Mouse (Mus musculus) cerebellum, postnatal 10 days (tissue): Measurements from ENCODE around the gene Qdpr.

Source experiments
- DNase-seq, 2 experiments: peaks; one replicate each; pipeline ENCODE4 v3.0.0; 2021; ENCODE audit warnings: mixed read lengths in 2 of 2

Qdpr gene

GRCm38 (mm10) chr5:45449831-45450716 lies at the start of gene Qdpr:
Gene Qdpr, minus strand, starts transcription at chr5:45450236.
- peak; percentile 98 to 99 for DNase-seq

DNA sequence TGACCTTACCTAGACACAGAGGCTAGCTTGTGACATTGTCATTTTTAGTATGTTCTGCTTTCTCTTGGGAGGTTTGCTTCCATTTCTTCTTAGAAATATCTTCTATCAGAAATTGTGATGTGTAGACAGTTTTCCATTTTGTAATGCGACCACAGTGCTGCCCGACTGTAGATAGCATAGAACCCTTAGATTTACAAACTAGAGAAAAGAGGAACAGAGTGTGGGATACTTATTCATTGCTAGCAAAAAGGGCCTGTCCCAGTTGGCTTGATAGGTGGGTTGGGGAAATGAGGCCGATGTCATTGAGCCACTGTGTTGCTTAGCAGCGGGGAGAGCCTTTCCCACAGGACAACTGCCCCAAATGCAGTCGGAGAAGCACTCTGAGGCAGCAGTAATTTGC lies 47.5 kb upstream of the Qdpr start:
- no peak for DNase-seq

GRCm38 (mm10) chr5:45496930-45497550 lies 47.0 kb upstream of the Qdpr start:
- peak; percentile 16 to 17 for DNase-seq

- no peak for DNase-seq
These were observed 46.4 kb upstream of the Qdpr start for GRCm38 (mm10) chr5:45496479-45496878.

- no peak for DNase-seq
These were observed 46.0 kb upstream of the Qdpr start for GRCm38 (mm10) chr5:45496042-45496441.

- DNase-seq = no peak
These were observed 45.5 kb upstream of the Qdpr start for GRCm38 (mm10) chr5:45495429-45495975.

DNA sequence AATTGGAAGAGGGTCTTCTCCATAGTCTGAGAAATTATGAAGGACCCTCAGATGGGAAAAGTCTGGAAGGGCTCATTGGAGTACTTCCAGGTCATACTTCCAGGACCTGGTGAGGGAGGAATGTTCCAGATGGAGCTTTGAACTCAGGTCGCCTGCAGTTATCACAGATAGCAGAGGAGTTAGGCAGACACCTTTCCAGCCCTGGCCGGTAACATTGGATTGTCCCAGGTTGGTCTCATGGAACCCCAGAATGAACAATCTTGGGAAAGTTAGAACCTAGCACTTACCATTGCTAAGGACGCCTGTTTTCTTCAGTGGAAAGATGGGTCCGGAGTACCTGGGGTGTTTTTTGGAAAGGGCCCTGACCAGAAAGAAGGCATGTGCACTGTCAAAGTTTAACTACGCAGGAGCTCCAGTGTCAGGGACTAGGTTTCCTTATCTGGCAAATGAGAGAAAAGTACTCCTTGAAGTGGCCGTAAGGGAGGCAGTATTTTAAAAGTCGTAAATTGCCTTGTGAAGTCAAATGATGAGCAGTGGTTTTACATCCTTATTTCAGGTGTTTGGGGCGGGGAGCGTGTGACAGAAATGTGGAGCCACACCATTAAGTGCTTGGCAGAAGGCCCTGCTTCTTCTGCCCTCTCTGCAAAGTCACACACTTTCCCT lies 44.2 kb upstream of the Qdpr start:
- no peak for DNase-seq

DNA sequence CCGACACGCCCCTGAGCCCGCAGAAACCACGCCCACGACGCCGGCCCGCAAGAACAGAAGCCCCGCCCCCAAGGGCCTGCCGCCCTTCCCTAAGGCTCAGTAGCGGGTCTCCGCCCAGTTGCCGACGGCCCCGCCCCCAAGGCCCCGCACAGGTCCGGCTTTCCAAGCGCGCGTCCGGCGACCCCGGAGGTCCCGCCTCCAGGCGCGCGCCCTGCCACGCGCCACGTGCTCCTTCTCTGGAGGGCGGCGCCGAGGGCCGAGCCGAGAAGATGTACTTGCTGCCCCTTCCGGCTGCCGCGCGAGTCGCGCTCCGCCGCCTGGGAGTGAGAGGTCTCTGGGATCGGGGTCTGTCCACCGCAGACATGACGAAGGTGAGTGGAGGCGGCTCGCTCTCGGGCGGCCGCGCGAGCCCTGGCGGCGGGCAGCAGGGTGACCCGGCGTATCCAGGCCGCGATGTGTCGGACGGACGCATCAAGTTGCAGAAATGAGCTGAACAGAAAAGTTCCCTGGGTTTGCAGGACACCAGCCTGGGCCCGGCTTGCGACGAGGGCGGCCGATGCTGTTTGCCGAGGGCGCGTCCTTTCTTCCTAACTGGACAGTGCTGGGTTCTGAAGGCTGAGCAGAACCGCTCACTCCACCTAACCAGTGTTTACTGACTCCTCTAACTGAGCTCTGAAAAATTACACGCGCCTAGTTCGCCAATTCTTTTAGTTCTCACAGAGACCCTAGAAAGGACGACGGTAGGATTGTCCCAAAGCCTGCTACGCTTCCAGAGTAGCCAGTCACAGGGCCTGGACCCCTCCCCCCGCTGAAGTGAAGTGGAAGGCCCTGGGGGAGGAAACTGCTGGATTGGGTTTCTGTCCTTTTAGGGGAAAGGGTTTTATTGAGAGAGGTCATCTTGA lies 43.4 kb upstream of the Qdpr start, which contains the start of gene Lap3:
Lap3 (plus strand) TSS at position 184 of the 902 bp plus-strand sequence.
- peak; percentile 99 to 100 for DNase-seq

GRCm38 (mm10) chr5:45491776-45492175 lies 41.7 kb upstream of the Qdpr start:
- no peak for DNase-seq

DNA sequence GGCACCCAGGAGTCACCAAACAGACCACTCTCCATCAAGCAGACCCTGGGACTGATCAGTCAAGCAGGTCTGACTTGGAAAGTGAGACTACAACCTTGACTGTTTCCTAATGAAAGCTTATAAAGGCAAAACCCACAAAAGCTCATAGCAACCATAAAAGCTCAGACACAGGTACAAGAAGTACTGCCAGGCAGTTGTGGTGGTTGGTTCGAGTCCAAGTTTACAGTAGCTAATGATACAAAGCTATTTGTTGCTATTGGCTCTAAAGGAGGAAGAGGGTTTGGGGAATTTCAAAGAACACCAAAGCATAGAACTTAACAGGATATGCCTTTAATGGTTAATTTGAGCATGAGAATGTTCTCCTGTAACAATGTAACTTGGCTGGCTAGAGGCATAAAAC lies 33.6 kb upstream of the Qdpr start:
- no peak for DNase-seq

- no peak for DNase-seq
These were observed 32.6 kb upstream of the Qdpr start for GRCm38 (mm10) chr5:45482607-45483006.

- no peak for DNase-seq
These were observed 31.1 kb upstream of the Qdpr start for GRCm38 (mm10) chr5:45481125-45481524.

DNA sequence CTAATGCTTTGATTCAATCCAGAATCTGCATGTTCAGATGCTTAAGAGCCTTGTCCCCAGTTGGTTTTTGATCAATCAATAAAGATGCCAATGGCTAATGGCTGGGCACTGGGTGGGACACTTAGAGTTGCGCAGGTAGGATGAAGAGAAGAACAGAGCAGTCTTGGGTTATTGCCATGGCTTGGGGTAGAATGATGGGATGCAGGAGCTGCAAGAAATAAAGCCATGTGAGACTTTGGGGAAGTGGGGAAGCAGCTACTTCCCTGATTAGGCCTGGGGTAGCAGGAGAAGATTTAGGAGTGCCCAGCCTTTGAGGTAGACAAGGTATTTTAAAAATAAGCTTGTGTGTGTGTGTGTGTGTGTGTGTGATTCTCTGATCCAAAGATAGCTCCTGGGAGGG lies 30.0 kb upstream of the Qdpr start:
- no peak for DNase-seq

DNA sequence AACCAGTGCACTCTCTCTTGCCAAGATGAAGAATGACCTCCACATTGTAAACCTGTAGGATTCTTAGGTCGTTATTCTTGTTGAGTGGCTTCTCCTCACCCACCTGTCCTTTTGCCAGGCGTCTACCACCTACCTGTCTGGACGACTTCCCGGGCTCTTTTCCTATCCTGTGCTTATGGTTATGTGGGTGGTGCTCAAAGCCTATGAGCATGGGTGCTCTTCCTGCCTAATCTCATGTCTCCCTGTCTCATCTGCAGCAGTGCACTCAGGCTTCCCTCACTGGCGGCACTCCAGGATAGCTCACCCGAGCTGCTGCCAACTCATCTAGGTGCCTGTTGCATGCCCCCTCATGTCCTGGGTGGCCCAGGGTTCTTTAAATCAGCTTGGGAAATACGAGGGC lies 27.6 kb upstream of the Qdpr start:
- DNase-seq = peak; percentile 14 to 40

DNA sequence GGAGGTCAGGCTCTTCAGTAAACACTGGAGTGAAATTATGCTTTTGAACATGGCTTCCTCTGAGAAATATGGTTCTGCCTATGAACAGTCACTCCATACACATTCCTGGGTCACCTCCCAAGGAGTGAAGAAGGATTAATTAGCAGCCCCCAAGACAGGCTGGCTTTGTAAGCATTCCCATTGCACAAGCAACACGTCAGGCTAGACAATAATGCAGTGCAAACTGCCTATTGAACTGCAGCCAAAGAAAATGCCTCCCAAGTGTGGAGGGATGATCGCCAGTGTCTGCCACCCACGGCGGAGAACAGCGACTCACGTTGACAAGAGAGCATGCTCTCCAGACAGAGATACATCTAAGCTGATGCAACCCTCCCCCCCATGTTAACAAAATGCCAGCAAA lies 26.3 kb upstream of the Qdpr start:
- peak; percentile 27 to 34 for DNase-seq

DNA sequence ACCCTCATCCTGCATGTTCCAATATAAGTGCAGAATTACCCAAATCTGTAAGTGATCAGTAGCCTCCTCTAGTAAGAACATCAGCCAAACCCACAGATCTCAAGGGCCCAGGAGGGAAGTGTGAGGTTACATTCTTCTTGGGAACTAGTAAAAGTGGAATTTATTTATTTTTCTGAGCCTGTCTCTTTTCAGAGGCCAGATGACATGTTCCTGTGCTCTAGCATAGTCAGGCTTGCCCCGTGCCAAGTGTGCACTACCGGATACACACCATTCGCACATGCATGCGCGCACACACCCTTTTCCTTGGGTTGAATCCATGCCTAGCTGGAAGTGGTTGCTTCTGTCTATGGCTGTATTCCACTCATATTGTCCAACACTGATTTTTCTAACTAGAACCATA lies 25.7 kb upstream of the Qdpr start:
- DNase-seq = no peak

GRCm38 (mm10) chr5:45474758-45475157 lies 24.7 kb upstream of the Qdpr start:
- no peak for DNase-seq

DNA sequence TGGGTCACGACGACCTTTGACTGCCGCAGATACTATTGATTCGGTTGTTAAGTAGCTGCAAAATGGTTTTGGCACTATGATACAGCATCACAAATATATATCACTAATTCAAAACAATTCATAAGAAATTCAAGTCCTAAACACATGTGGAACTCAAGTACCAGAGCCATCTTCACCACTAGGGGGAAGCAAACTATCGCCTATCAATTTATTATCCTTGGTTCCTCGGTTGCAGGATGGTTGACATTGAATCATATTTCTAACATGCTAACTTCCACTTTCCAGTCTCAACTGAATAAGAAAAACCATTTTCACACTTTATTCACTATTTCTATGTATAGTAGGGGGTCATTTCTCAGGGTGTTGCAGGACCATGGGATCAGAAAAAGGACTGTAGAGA lies 24.2 kb upstream of the Qdpr start:
- peak; percentile 75 to 88 for DNase-seq

GRCm38 (mm10) chr5:45473521-45473920 lies 23.5 kb upstream of the Qdpr start:
- peak in 1 of 2 experiments; percentile 37 for DNase-seq

- DNase-seq = no peak
These were observed 22.9 kb upstream of the Qdpr start for GRCm38 (mm10) chr5:45472880-45473450.

- no peak for DNase-seq
These were observed 4.4 kb upstream of the Qdpr start for GRCm38 (mm10) chr5:45454456-45454855.

DNA sequence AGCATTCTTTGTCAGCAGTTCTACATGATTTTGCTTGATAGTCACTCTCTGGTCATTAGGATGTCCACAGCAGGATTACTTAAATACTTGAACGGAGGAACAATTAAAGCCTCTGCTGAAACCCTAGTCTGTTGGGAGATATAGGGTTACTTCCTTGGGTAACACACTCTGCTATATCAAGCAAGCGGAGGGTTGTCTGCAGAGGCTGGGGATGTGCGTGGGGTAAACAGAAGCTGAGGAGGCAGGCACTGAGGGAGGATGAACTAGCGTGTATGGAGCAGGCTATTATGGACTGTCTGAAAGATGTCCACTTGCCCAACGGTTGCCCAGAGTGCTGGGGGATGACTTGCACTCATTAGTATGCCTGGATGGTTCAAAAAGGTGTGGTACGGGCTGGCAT lies 3.4 kb upstream of the Qdpr start, which contains the start of gene Clrn2:
Clrn2 (plus strand) TSS at position 301 of the 400 bp plus-strand sequence.
- no peak for DNase-seq
